Mouse (Mus musculus): ENCODE results near the gene Bmpr1b. TPM values are rescaled to one million over a fixed set of nuclear protein-coding genes. Genes with fewer than 3 reads are reported as not detected.

The Bmpr1b gene
- polyA plus RNA-seq (2012; rRNA removed), result 0.14 and 0.17 TPM in 2 replicates

GRCm38 (mm10) chr3:142168863-142169521 is at the start of gene Bmpr1b:
TSS of gene Bmpr1b (minus strand) at chr3:142169425.

Other genes with a start within 250 kb of the Bmpr1b start
- gene Pdlim5, start 226.3 kb upstream of the Bmpr1b start, polyA plus RNA-seq (2012; rRNA removed), result 37.1 and 40.1 TPM in 2 replicates

Measured in stomach, adult 2 months (tissue).